Mouse (Mus musculus): ENCODE data around the gene Ints14. TPM values are rescaled to one million over a fixed set of nuclear protein-coding genes. Genes with fewer than 3 reads are reported as not detected.

The Ints14 gene
- polyA plus RNA-seq, 1 experiment, result 19.9 TPM

- no peaks in the 10 kb centered on the region for H3K27me3 ChIP-seq (ENCODE audit: control insufficient read depth, insufficient read depth, low read length)
- TF ChIP-seq POLR2A (IDR thresholded peaks at IDR 0.05; ENCODE audit: control insufficient read depth, low read depth, low read length) (no peak), CTCF (IDR thresholded peaks at IDR 0.05; ENCODE audit: control insufficient read depth, insufficient read depth, insufficient replicate concordance, low read depth, low read length) (no peak)
- peaks cover 10% of the 10 kb centered on the region for H3K4me1 ChIP-seq (ENCODE audit: control insufficient read depth, insufficient read depth, low read length)
- no peak overlapping the region for H3K27ac ChIP-seq (ENCODE audit: control insufficient read depth, insufficient read depth, low read depth, low read length)
- no peak overlapping the region for H3K4me3 ChIP-seq (ENCODE audit: control insufficient read depth, low read depth, low read length)
- no peaks in the 10 kb centered on the region for H3K36me3 ChIP-seq (ENCODE audit: control insufficient read depth, insufficient read depth, low read length)
These were observed 58.4 kb downstream of the Ints14 start for GRCm38 (mm10) chr9:65019146-65019545.

- Histone ChIP-seq H3K4me3 (ENCODE audit: control insufficient read depth, low read depth, low read length) (peak overlapping the region; percentile 25; the same call in 1 of the 2 replicates), H3K36me3 (ENCODE audit: control insufficient read depth, insufficient read depth, low read length) (no peaks in the 10 kb centered on the region), H3K4me1 (ENCODE audit: control insufficient read depth, insufficient read depth, low read length) (peaks cover 10% of the 10 kb centered on the region), H3K27ac (ENCODE audit: control insufficient read depth, insufficient read depth, low read depth, low read length) (no peak overlapping the region), H3K27me3 (ENCODE audit: control insufficient read depth, insufficient read depth, low read length) (no peaks in the 10 kb centered on the region)
- TF ChIP-seq CTCF (IDR thresholded peaks at IDR 0.05; ENCODE audit: control insufficient read depth, insufficient read depth, insufficient replicate concordance, low read depth, low read length), result no peak
- no peak for TF ChIP-seq POLR2A (IDR thresholded peaks at IDR 0.05; ENCODE audit: control insufficient read depth, low read depth, low read length)
These were observed 59.4 kb downstream of the Ints14 start for GRCm38 (mm10) chr9:65020128-65020527.

GRCm38 (mm10) chr9:65020991-65021886, 60.5 kb downstream of the Ints14 start, which contains the start of gene Hacd3:
Gene Hacd3 (minus strand): TSS chr9:65021693.
- no peaks in the 10 kb centered on the region for H3K27me3 ChIP-seq (ENCODE audit: control insufficient read depth, insufficient read depth, low read length)
- no peaks in the 10 kb centered on the region for H3K36me3 ChIP-seq (ENCODE audit: control insufficient read depth, insufficient read depth, low read length)
- TF ChIP-seq CTCF (IDR thresholded peaks at IDR 0.05; ENCODE audit: control insufficient read depth, insufficient read depth, insufficient replicate concordance, low read depth, low read length) (no peak), POLR2A (IDR thresholded peaks at IDR 0.05; ENCODE audit: control insufficient read depth, low read depth, low read length) (peak; percentile 85)
- H3K4me3 ChIP-seq (ENCODE audit: control insufficient read depth, low read depth, low read length), result peak within 1 kb of the TSS; percentile 98
- H3K4me1 ChIP-seq (ENCODE audit: control insufficient read depth, insufficient read depth, low read length), result peaks cover 10% of the 10 kb centered on the region
- peak within 1 kb of the TSS; percentile 95 for H3K27ac ChIP-seq (ENCODE audit: control insufficient read depth, insufficient read depth, low read depth, low read length)

GRCm38 (mm10) chr9:65021887-65022579, 61.3 kb downstream of the Ints14 start:
- peak overlapping the region; percentile 91 for H3K27ac ChIP-seq (ENCODE audit: control insufficient read depth, insufficient read depth, low read depth, low read length)

GRCm38 (mm10) chr9:65022580-65023135, 62.0 kb downstream of the Ints14 start:
- H3K27me3 ChIP-seq (ENCODE audit: control insufficient read depth, insufficient read depth, low read length), result no peaks in the 10 kb centered on the region
- H3K36me3 ChIP-seq (ENCODE audit: control insufficient read depth, insufficient read depth, low read length), result no peaks in the 10 kb centered on the region
- peaks cover 9% of the 10 kb centered on the region for H3K4me1 ChIP-seq (ENCODE audit: control insufficient read depth, insufficient read depth, low read length)
- TF ChIP-seq POLR2A (IDR thresholded peaks at IDR 0.05; ENCODE audit: control insufficient read depth, low read depth, low read length), result no peak
- peak overlapping the region; percentile 91; the same call in 1 of the 2 replicates for H3K27ac ChIP-seq (ENCODE audit: control insufficient read depth, insufficient read depth, low read depth, low read length)
- peak overlapping the region; percentile 28 for H3K4me3 ChIP-seq (ENCODE audit: control insufficient read depth, low read depth, low read length)

More at GRCm38 (mm10) chr9:65021887-65022579, 61.3 kb downstream of the Ints14 start:
- H3K27me3 ChIP-seq (ENCODE audit: control insufficient read depth, insufficient read depth, low read length), result no peaks in the 10 kb centered on the region
- peaks cover 10% of the 10 kb centered on the region for H3K4me1 ChIP-seq (ENCODE audit: control insufficient read depth, insufficient read depth, low read length)
- no peaks in the 10 kb centered on the region for H3K36me3 ChIP-seq (ENCODE audit: control insufficient read depth, insufficient read depth, low read length)
- no peak for TF ChIP-seq CTCF (IDR thresholded peaks at IDR 0.05; ENCODE audit: control insufficient read depth, insufficient read depth, insufficient replicate concordance, low read depth, low read length)
- no peak for TF ChIP-seq POLR2A (IDR thresholded peaks at IDR 0.05; ENCODE audit: control insufficient read depth, low read depth, low read length)
- H3K4me3 ChIP-seq (ENCODE audit: control insufficient read depth, low read depth, low read length), result peak overlapping the region; percentile 98

GRCm38 (mm10) chr9:65023447-65023846, 62.7 kb downstream of the Ints14 start:
- H3K27ac ChIP-seq (ENCODE audit: control insufficient read depth, insufficient read depth, low read depth, low read length), result no peak overlapping the region
- H3K27me3 ChIP-seq (ENCODE audit: control insufficient read depth, insufficient read depth, low read length), result no peaks in the 10 kb centered on the region
- H3K36me3 ChIP-seq (ENCODE audit: control insufficient read depth, insufficient read depth, low read length), result no peaks in the 10 kb centered on the region; the same call in 1 of the 2 replicates
- TF ChIP-seq POLR2A (IDR thresholded peaks at IDR 0.05; ENCODE audit: control insufficient read depth, low read depth, low read length), result no peak
- TF ChIP-seq CTCF (IDR thresholded peaks at IDR 0.05; ENCODE audit: control insufficient read depth, insufficient read depth, insufficient replicate concordance, low read depth, low read length), result no peak
- H3K4me3 ChIP-seq (ENCODE audit: control insufficient read depth, low read depth, low read length), result no peak overlapping the region
- peaks cover 8% of the 10 kb centered on the region for H3K4me1 ChIP-seq (ENCODE audit: control insufficient read depth, insufficient read depth, low read length)

- TF ChIP-seq CTCF (IDR thresholded peaks at IDR 0.05; ENCODE audit: control insufficient read depth, insufficient read depth, insufficient replicate concordance, low read depth, low read length) (no peak), POLR2A (IDR thresholded peaks at IDR 0.05; ENCODE audit: control insufficient read depth, low read depth, low read length) (no peak)
- no peaks in the 10 kb centered on the region; the same call in 1 of the 2 replicates for H3K36me3 ChIP-seq (ENCODE audit: control insufficient read depth, insufficient read depth, low read length)
- H3K27ac ChIP-seq (ENCODE audit: control insufficient read depth, insufficient read depth, low read depth, low read length), result no peak overlapping the region
- H3K4me3 ChIP-seq (ENCODE audit: control insufficient read depth, low read depth, low read length), result no peak overlapping the region
- peaks cover 5% of the 10 kb centered on the region for H3K4me1 ChIP-seq (ENCODE audit: control insufficient read depth, insufficient read depth, low read length)
- H3K27me3 ChIP-seq (ENCODE audit: control insufficient read depth, insufficient read depth, low read length), result no peaks in the 10 kb centered on the region
These were observed 66.5 kb downstream of the Ints14 start for GRCm38 (mm10) chr9:65027241-65027640.

All from testis, adult 2 months (tissue).